Mouse (Mus musculus) left cerebral cortex, adult 18-20 months (tissue): ENCODE results near the gene Klhdc3. TPM values are rescaled to one million over a fixed set of nuclear protein-coding genes. Genes with fewer than 3 reads are reported as not detected.
A peak's percentile ranks its signal among the peaks of the same experiment; 100 is the strongest.

ENCODE experiments used
- DNase-seq, 2 experiments: peaks; one replicate each; pipeline ENCODE4 v3.0.0; 2021 to 2022; ENCODE audit warnings: low spot score in 2 of 2, mixed read lengths in 1 of 2
- long read RNA-seq, 2 experiments: library from polyadenylated mRNA; stranded (forward); transcript quantifications; one replicate each; pipeline ENCODE4 v2.0.0; 2021
- total RNA-seq, 2 experiments: library from RNA; stranded (reverse); gene quantifications; 2 replicates each; pipeline ENCODE4 v1.2.3; 2021

Gene Klhdc3
- total RNA-seq: 100 to 1,000 TPM; 190 to 207 TPM
- long read RNA-seq, experiment 1, transcript Klhdc3-201 (12 exons, 2,100 nt): major isoform, 233 of 340 reads
- long read RNA-seq, experiment 1, transcript Klhdc3-202 (11 exons, 1,954 nt): minor isoform, 61 of 340 reads
- long read RNA-seq, experiment 1, partial matches to known transcripts: 27 of 340 reads
- long read RNA-seq, experiment 1, other reads (novel, unspliced or antisense): 19 of 340 reads
- long read RNA-seq, experiment 2, transcript Klhdc3-201 (12 exons, 2,100 nt): major isoform, 129 of 189 reads
- long read RNA-seq, experiment 2, transcript Klhdc3-202 (11 exons, 1,954 nt): minor isoform, 40 of 189 reads
- long read RNA-seq, experiment 2, partial matches to known transcripts: 11 of 189 reads
- long read RNA-seq, experiment 2, other reads (novel, unspliced or antisense): 6 of 189 reads

DNA sequence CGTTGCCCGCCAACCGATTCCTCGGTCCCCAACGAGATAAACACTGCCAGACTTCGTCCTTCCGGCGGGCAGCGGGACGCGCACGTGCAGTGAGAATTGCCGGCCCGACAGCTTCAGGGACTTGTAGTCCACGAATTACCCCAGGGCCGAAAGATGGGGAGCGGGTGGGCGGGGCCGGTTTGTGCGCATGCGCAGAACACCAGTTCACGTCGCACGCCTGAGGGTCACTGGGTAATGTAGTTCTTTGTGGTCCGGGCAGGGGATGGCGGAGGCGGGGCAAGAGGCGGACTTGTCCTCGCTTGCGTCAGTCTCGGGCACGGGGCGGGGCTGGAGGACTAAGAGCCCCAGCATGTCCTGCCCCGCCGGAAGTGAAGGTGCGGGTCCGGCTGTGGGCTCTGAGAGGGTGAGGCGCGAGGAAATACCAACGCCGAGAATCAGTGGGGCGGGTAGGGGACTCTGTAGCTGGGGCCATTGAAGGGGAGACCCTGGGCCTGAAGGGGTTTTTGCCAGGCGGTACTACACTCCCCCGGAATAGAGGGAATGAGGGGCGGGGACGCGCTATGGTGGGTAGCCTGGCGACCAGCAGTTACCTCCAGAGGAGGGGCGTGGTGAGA is at the start of gene Klhdc3:
Gene Klhdc3 (minus strand): TSS at position 155 of the 614 bp plus-strand sequence.
- peak; percentile 97 to 98 for DNase-seq

GRCm38 (mm10) chr17:46728904-46729318 is 48.2 kb upstream of the Klhdc3 start, which contains the start of gene Gnmt:
Gene Gnmt, minus strand, starts transcription at chr17:46729168.
- no peak for DNase-seq

GRCm38 (mm10) chr17:46728496-46728895 is 47.8 kb upstream of the Klhdc3 start:
- no peak for DNase-seq

DNA sequence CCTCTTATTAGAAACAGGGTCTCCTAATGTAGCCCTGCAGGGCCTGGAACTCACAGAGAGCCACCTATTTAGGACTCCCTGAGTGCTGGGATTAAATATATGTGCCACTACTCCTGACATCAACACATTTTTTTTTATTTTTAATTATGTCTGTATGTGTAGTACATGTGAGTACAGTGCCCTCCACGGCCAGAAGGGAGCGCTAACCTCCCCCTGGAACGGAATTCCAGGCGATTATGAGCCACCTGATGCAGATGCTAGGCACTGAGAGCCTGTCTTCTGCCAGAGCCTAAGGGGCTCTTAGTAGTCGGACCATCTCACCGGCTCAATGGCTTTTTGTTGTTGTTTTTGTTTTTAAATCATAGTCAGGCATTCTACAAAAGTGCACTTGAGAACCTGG is 47.3 kb upstream of the Klhdc3 start:
- no peak for DNase-seq

DNA sequence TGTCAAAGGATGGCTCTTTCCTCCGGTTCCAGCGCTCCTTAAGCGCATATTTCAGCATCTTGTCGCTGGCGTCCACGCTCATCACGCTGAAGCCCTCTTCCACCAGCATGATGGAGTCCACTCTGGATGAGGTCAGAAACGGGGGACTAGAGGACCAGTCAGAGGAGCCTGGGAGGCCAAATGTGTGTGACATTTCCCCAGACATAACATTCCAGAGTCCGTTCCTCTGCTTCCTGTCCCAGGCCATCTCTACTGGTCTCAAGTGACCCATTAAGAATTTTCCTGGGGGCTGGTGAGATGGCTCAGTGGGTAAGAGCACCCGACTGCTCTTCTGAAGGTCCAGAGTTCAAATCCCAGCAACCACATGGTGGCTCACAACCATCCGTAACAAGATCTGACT is 46.6 kb upstream of the Klhdc3 start:
- no peak for DNase-seq

- no peak for DNase-seq
Measured at GRCm38 (mm10) chr17:46725731-46726645, 45.3 kb upstream of the Klhdc3 start.

DNA sequence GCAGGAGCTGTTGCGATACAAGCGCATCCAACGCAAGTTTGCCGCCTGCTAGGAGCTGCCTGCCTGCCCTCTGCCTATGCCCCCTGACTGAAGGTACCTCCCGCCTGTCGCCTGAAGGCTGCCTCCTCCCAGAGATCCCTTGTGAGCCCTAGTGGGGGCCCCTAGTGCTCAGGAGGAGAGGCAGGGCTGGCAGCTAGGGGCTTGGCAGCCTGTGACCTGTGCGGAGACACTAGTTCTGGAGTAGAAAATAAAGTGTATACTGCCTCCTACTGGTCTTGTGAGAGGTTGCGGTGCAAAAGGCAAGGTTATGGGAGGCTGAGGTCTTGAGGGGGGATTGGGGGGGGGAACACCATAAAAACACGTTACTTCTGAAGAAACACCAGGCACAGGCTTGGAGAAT is 44.6 kb upstream of the Klhdc3 start:
- DNase-seq: no peak

GRCm38 (mm10) chr17:46724477-46725084 is 43.9 kb upstream of the Klhdc3 start:
- no peak for DNase-seq

DNA sequence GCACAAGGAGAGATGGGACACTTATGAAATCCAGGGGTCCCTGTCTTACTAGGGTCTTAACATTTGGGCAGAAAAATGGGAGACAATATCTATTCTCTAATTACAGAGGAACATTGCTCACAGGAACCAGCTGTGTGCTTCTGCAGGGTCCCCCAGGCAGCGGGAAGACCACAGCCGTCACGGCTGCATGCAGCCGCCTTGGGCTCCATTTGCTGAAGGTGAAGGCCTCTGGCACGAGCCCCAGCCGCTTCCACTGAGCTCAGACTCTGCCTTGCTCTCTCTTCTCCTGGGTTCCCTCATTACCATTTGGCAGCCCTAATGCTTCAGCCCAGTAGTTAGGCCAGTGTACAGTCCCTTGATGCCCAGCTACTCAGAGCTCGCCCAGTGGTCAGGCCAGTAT is 40.4 kb upstream of the Klhdc3 start:
- no peak for DNase-seq

DNA sequence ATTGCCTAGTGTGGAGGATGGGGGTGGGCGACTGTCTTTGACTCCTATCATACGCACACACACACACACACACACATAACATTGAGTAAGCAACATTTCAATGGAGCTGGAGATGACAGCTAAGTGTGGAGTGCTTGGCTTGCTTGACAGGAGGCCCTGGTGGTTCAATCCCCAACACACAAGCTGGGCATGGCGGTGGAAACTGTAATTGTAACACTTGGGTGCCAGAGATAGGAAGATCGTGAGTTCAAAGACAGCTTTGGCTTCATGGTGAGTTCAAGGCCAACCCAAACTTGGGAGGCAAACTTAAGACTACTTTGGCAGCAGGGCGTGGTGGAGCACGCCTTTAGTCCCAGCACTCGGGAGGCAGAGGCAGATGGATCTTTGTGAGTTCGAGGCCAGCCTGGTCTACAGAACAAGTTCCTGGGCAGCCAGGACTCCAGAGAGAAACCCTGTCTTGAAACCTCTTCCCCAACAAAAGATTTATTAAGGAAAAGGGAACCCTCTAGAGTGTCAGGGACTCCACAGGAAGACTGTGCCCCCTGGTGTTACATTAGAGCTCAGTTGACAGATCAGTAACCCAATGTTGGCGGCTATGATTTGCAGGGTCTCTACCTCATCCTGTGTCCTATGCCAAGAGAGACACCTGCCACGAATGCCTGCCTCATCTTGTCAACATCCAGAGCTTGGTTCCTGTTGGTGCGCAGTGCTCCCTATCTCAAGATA is 34.2 kb upstream of the Klhdc3 start:
- DNase-seq: no peak

GRCm38 (mm10) chr17:46713849-46714248 is 33.1 kb upstream of the Klhdc3 start:
- DNase-seq: no peak

GRCm38 (mm10) chr17:46712442-46712841 is 31.7 kb upstream of the Klhdc3 start:
- DNase-seq: no peak

DNA sequence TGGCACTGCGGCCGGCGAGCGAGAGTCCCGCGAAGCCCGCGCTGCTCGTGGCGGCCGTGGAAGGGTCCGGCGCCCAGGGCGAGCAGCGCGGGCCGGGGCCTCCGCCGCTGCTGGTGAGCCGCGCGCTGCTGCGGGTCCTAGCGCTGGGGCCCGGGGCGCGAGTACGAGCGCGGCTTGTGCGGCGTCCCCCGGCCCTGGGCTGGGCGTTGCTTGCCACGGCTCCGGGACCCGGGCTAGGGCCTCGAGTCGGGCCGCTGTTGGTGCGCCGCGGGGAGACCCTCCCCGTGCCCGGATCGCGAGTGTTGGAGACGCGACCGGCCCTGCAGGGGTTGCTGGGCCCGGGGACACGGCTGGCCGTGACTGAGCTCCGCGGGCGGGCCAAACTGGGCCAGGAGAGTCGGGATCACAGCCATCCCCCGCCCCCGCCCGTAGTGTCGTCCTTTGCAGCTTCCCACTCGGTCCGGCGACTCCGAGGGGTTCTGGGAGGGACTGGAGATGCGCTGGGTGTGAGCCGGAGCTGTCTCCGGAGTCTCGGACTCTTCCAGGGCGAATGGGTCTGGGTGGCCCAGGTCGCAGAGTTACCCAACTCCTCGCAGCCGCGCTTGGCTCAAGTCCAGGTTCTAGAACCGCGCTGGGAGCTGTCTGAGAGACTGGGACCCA is 31.0 kb upstream of the Klhdc3 start:
- DNase-seq: peak; percentile 36 to 49

DNA sequence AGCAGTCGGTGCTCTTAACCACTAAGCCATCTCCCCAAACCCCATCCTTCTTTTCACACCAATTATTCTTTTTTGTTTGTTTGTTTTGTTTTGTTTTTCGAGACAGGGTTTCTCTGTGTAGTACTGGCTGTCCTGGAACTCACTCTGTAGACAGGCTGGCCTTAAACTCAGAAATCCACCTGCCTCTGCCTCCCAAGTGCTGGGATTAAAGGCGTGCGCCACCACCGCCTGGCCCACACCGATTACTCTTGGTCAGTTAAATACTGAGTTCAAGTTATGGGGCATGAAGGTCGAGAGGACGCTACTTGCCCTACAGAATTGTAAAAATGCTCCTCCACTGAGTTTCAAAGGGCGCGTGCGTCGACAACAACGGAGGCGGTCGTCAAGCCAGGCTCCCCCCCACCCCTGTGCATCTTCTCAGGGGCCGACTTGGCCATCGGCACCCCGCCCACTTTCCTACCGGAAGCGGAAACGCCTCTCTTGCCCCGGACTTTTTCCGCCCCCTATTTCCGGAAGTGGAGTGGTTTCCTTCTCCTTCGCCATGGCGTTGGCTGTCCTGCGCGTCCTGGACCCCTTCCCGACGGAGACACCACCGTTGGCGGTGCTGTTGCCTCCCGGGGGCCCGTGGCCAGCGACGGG is 30.4 kb upstream of the Klhdc3 start, which contains the start of gene Pex6:
Gene Pex6 (plus strand): TSS at position 505 of the 639 bp plus-strand sequence.
- DNase-seq: peak; percentile 89 to 92

- DNase-seq: no peak
Measured at GRCm38 (mm10) chr17:46706375-46707089, 25.8 kb upstream of the Klhdc3 start.

DNA sequence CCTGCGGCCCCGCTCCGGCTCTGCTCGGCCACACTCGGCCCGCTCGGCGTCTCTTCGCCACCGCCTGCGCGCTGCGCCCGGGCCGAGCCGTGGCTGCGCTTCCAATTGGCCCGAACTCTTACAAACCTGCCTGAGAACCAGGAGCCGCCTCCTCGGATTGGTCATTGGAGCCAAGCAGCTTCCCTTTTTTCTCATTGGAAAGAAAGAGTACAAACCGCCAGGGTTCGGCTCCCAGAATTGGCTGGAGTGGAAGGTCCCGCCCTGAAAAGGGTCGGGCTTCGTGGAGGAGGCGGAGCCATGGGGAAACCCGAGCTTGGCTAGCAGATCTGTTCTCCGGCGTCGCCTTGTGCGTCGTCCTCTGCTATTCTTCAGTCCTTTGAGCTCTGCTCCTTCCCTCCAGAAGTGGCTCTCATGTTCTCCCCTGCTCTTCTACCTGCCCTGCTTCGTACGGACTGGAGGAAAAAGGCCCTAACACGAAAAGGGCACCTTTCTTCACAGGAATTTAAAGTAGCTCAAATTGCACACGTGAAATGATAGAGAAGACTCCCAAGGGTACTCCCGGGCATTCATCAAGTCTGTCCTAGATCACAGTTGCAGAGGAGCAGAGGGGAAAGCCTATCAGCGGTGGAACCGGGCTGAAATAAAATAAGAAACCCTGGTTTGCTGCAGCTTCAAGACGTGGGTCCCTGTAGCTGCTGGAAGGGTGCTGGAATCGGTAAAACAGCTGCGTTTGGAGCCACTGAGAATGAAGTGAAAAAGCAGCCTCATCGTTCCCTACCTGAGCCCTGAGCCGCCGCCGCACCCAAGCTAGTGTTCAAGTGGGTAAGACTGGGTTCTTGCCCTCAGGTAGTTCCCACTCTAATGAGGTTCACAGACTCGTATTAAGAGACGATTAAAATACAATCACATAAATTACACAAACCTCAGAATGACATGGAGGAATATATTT is 24.4 kb upstream of the Klhdc3 start, which contains the start of gene Ppp2r5d:
Gene Ppp2r5d (minus strand): TSS at position 225 of the 949 bp plus-strand sequence.
- DNase-seq: peak; percentile 93 to 96
